Comparison of ENCODE assay signal across 8 mouse cellular contexts in the genomic region with DNA sequence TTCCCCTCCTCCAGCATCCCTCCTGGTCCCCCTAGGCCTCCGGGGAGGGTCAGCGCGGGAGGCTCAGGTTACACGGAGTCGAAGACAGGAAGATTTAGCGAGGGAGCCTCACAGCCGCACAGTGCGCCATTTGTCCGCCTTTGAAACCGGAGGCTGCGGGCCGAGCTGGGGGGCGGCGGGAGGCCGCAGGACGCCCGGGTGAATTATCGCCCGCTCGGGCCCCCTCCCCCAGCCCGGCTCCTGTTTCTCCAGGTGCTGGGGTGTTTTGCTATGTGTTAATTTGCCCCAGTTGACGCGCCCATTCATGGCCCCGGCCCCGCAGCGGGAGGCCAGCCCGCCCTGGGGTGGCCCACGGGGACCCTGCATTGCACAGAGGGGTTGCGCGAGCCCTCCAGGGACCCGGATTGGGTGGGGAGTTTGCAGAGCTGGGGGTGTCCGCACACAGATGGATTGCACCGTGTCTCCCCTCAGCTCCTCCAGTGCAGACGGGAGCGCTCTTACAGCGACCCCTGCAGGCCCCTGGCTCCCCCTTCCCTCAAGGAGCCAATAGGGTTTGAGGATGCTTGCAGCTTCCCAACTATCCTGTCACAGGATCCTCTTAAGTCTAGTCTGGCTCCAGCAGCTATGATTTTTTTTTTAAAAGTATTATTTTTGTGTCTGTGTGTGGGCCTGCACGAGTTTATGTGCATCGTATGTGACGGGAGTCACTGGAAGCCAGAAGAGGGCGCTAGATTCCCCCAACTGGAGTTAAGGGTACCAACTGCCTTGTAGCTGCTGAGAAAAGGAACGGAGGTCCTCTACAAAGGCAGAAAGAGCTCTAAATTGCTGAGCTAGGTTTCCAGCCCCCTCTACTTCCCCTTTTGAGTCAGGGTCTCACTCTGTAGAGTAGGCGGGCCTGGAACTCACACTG. TPM values are rescaled to one million over a fixed set of nuclear protein-coding genes. Genes with fewer than 3 reads are reported as not detected.
DNase-seq lines count a peak whose midpoint lies in the region; ATAC-seq and TF ChIP-seq lines count a peak whose summit lies in the region.

No protein-coding gene starts in this region.

- H3K27ac ChIP-seq in kidney, postnatal 0 days, result no peak overlapping the region
- H3K27ac ChIP-seq in liver, postnatal 0 days (ENCODE audit: low read depth), result no peak overlapping the region

- H3K9me3 ChIP-seq in kidney, postnatal 0 days (replicated peaks; ENCODE audit: low read length), result no peaks in the 10 kb centered on the region
- H3K9me3 ChIP-seq in liver, postnatal 0 days (ENCODE audit: low read length), result no peaks in the 10 kb centered on the region

- H3K4me3 ChIP-seq in kidney, postnatal 0 days (replicated peaks; ENCODE audit: low read depth, low read length), result peak overlapping the region; percentile 35
- peak overlapping the region; percentile 30 for H3K4me3 ChIP-seq in liver, postnatal 0 days (ENCODE audit: low read depth, low read length)

- peak; percentile 65 for TF ChIP-seq CTCF in kidney, postnatal 0 days (IDR thresholded peaks at IDR 0.05; ENCODE audit: low read depth)
- TF ChIP-seq CTCF in liver, postnatal 0 days (IDR thresholded peaks at IDR 0.05; ENCODE audit: low read depth), result peak; percentile 45

- peaks cover 13% of the 10 kb centered on the region; the same call in 1 of the 2 replicates for H3K4me1 ChIP-seq in kidney, postnatal 0 days (replicated peaks; ENCODE audit: insufficient read depth, low read length)
- peaks cover 12% of the 10 kb centered on the region for H3K4me1 ChIP-seq in liver, postnatal 0 days (ENCODE audit: insufficient read depth)

- 8% methylated on average over 39 of the region's 42 CpGs for WGBS in kidney, postnatal 0 days
- 15% methylated on average over 35 of the region's 42 CpGs for WGBS in liver, postnatal 0 days (ENCODE audit: insufficient replicate concordance)

- H3K27me3 ChIP-seq in kidney, postnatal 0 days (ENCODE audit: insufficient read depth, low read length), result 0 out of 2 replicates have a peak, but pooled peaks cover 5% of the 10 kb centered on the region
- H3K27me3 ChIP-seq in liver, postnatal 0 days (ENCODE audit: insufficient read depth, low read length), result 0 out of 2 replicates have a peak, but pooled peaks cover 8% of the 10 kb centered on the region

- peak; percentile 94 for DNase-seq in kidney, postnatal 0 days (ENCODE audit: low spot score)
- DNase-seq in kidney, adult 8-10 months, result no peak
- peak; percentile 91 for DNase-seq in embryo, embryonic 9.5 days (ENCODE audit: extremely low spot score)
- peak; percentile 52 for DNase-seq in liver, postnatal 0 days
- peak; percentile 74 for DNase-seq in retina, embryonic 14.5 days (ENCODE audit: low spot score)
- DNase-seq in cerebellum, adult 11 months, result no peak
- DNase-seq in spleen, adult 12 weeks (ENCODE audit: low spot score), result no peak

- peak overlapping the region; percentile 54 for H3K9ac ChIP-seq in kidney, postnatal 0 days (ENCODE audit: low read depth, low read length)
- H3K9ac ChIP-seq in liver, postnatal 0 days (replicated peaks), result peak overlapping the region; percentile 38

- H3K36me3 ChIP-seq in kidney, postnatal 0 days (ENCODE audit: insufficient read depth, low read length), result no peaks in the 10 kb centered on the region
- H3K36me3 ChIP-seq in liver, postnatal 0 days (replicated peaks; ENCODE audit: insufficient read depth, low read length), result no peaks in the 10 kb centered on the region

- TF ChIP-seq EP300 in liver, postnatal 0 days (IDR thresholded peaks at IDR 0.05; ENCODE audit: low read depth), result no peak

- peak; percentile 74 for ATAC-seq in kidney, postnatal 0 days (replicated peaks; ENCODE audit: low FRiP score, low read depth)
- peak; percentile 38 to 58; a peak in 1 of 4 replicates for ATAC-seq in hematopoietic stem cell, adult 5-6 weeks (replicated peaks in 1 of 2; ENCODE audit: insufficient read depth in 1 of 2, low FRiP score in 2 of 2, low TSS enrichment in 1 of 2, low read depth in 1 of 2, poor library complexity in 2 of 2, severe bottlenecking in 2 of 2)
- peak; percentile 38 for ATAC-seq in liver, postnatal 0 days

- H3K4me2 ChIP-seq in kidney, postnatal 0 days (ENCODE audit: low read length), result peak overlapping the region; percentile 79
- peak overlapping the region; percentile 67 for H3K4me2 ChIP-seq in liver, postnatal 0 days (ENCODE audit: low read depth, low read length)

RNA-seq across cellular contexts. Expression of a gene that starts 6.3 kb away (rescaled TPM):
- not detected in 2 replicates for polyA plus RNA-seq in kidney, postnatal 0 days (2015; fragmentation: Nextera tagmentation; extraction: Ambion mirVana)
- total RNA-seq in hematopoietic stem cell, adult 5-6 weeks (2017), result not detected in 2 replicates
- not detected in 2 replicates for polyA plus RNA-seq in liver, postnatal 0 days (2015; fragmentation: Nextera tagmentation; extraction: Ambion mirVana)

RNA-seq across cellular contexts. Expression of a gene that starts 57.3 kb away (rescaled TPM):
- not detected in 2 replicates for polyA plus RNA-seq in kidney, postnatal 0 days (2015; fragmentation: Nextera tagmentation; extraction: Ambion mirVana)
- not detected in 2 replicates for total RNA-seq in hematopoietic stem cell, adult 5-6 weeks (2017)
- polyA plus RNA-seq in liver, postnatal 0 days (2015; fragmentation: Nextera tagmentation; extraction: Ambion mirVana), result not detected in 2 replicates

Comparison
In these comparisons a context has a peak if more than half of its experiments do, and no peak if none do; other contexts are left out.
1. DNase-seq: peak in kidney, postnatal 0 days (single experiment), embryo, embryonic 9.5 days (single experiment), liver, postnatal 0 days (single experiment) and retina, embryonic 14.5 days (single experiment); none in kidney, adult 8-10 months (0 of 2), cerebellum, adult 11 months (single experiment) and spleen, adult 12 weeks (single experiment).
2. Peak in every context shown above with its lines, with median percentiles within 50 percentile points of each other: ATAC-seq.